Comparison of ENCODE assay signal across 18 mouse cellular contexts in genomic region chr2:102768267-102768666, GRCm38 (mm10).
"Had no signal": no experiment of that assay in that cellular context is flagged by ENCODE, and none has a peak within 500 bp of the region (broad histone marks: within the 10 kb centered on the region; RNA-seq: fewer than 3 reads in every experiment).

No protein-coding gene starts in this region.

- H3K4me3 ChIP-seq: midbrain, embryonic 10.5 days; myocyte; neural tube, embryonic 13.5 days; neural tube, embryonic 15.5 days had no signal

- H3K27me3 ChIP-seq: neural tube, embryonic 13.5 days; neural tube, embryonic 15.5 days had no signal

- H3K4me1 ChIP-seq: midbrain, embryonic 10.5 days; neural tube, embryonic 13.5 days; neural tube, embryonic 15.5 days had no signal

- H3K4me2 ChIP-seq: lung, embryonic 14.5 days; neural tube, embryonic 13.5 days; neural tube, embryonic 15.5 days had no signal

- H3K27ac ChIP-seq: midbrain, embryonic 10.5 days; neural tube, embryonic 13.5 days; neural tube, embryonic 15.5 days had no signal

- H3K9ac ChIP-seq: lung, embryonic 14.5 days; neural tube, embryonic 13.5 days; neural tube, embryonic 15.5 days had no signal

- DNase-seq: lung, adult 18-20 months; lung, embryonic 14.5 days; lung, postnatal 10 days; lung, postnatal 4 days; midbrain, embryonic 14.5 days; retina, postnatal 1 day; right cerebral cortex, adult 18-20 months; right cerebral cortex, postnatal 25 days; right cerebral cortex, postnatal 4 days; spleen, adult 18-20 months; thymus, adult 18-20 months; thymus, postnatal 14 days; thymus, postnatal 36 days had no signal

- H3K9me3 ChIP-seq: midbrain, embryonic 10.5 days; neural tube, embryonic 13.5 days; neural tube, embryonic 15.5 days had no signal

- ATAC-seq: midbrain, embryonic 16.5 days had no signal
